Mouse (Mus musculus) erythroblast, embryonic 14.5 days (primary cell): ENCODE data around the gene Tcp10a. TPM values are rescaled to one million over a fixed set of nuclear protein-coding genes. Genes with fewer than 3 reads are reported as not detected.
"Not testable (repeated sequence)": the region's sequence is repeated elsewhere in the genome, so short reads cannot be mapped to it uniquely, and the experiment has no call there.

Experiments
- H3K27me3 ChIP-seq: 2 replicates; pipeline ENCODE4 v1.6.1; 2012; ENCODE audit warnings: inconsistent platforms; ENCODE audit not compliant: control insufficient read depth
- H3K36me3 ChIP-seq: 2 replicates; pipeline ENCODE4 v1.6.1; 2012; ENCODE audit warnings: mild to moderate bottlenecking, inconsistent platforms; ENCODE audit not compliant: control insufficient read depth
- H3K4me1 ChIP-seq: 2 replicates; pipeline ENCODE4 v1.6.1; 2012; ENCODE audit warnings: inconsistent platforms; ENCODE audit not compliant: control insufficient read depth
- H3K4me3 ChIP-seq: replicated peaks from 2 replicates; pipeline ENCODE3; 2012; ENCODE audit warnings: moderate library complexity, mild to moderate bottlenecking, inconsistent platforms
- H3K9me3 ChIP-seq: 2 replicates; pipeline ENCODE4 v1.6.1; 2012; ENCODE audit warnings: low read length, inconsistent platforms, mixed read lengths; ENCODE audit not compliant: control insufficient read depth
- polyA plus RNA-seq: library from polyadenylated mRNA; stranded (reverse); fragments of >175 nt; gene quantifications from 2 replicates; pipeline ENCODE4 v1.2.3, GENCODE M21; 2012

Tcp10a gene
- polyA plus RNA-seq, 1 experiment = not detected

- H3K36me3 ChIP-seq, H3K4me1 ChIP-seq, H3K9me3 ChIP-seq, H3K27me3 ChIP-seq, H3K4me3 ChIP-seq: not testable (repeated sequence)
Measured at GRCm38 (mm10) chr17:7337381-7337780, 12.9 kb downstream of the Tcp10a start.

- not testable (repeated sequence) for H3K4me3 ChIP-seq, H3K36me3 ChIP-seq, H3K9me3 ChIP-seq, H3K4me1 ChIP-seq, H3K27me3 ChIP-seq
Measured at GRCm38 (mm10) chr17:7348765-7349164, 24.3 kb downstream of the Tcp10a start.

- H3K9me3 ChIP-seq, H3K36me3 ChIP-seq, H3K4me3 ChIP-seq: not testable (repeated sequence)
Measured at GRCm38 (mm10) chr17:7352596-7352995, 28.1 kb downstream of the Tcp10a start, which contains the start of gene Ttll2. Gene Ttll2 (minus strand): TSS chr17:7352696.

GRCm38 (mm10) chr17:7359806-7360205 lies 35.4 kb downstream of the Tcp10a start:
- not testable (repeated sequence) for H3K4me3 ChIP-seq, H3K27me3 ChIP-seq, H3K36me3 ChIP-seq, H3K4me1 ChIP-seq, H3K9me3 ChIP-seq

More at GRCm38 (mm10) chr17:7352596-7352995, 28.1 kb downstream of the Tcp10a start, which contains the start of gene Ttll2:
- H3K27me3 ChIP-seq, H3K4me1 ChIP-seq: not testable (repeated sequence)

GRCm38 (mm10) chr17:7360749-7361465 lies 36.5 kb downstream of the Tcp10a start:
- H3K9me3 ChIP-seq, H3K27me3 ChIP-seq, H3K36me3 ChIP-seq, H3K4me3 ChIP-seq, H3K4me1 ChIP-seq: not testable (repeated sequence)

GRCm38 (mm10) chr17:7365615-7366014 lies 41.2 kb downstream of the Tcp10a start:
- H3K9me3 ChIP-seq, H3K36me3 ChIP-seq, H3K4me1 ChIP-seq, H3K4me3 ChIP-seq, H3K27me3 ChIP-seq: not testable (repeated sequence)

GRCm38 (mm10) chr17:7366265-7366664 lies 41.8 kb downstream of the Tcp10a start:
- not testable (repeated sequence) for H3K4me1 ChIP-seq, H3K9me3 ChIP-seq, H3K36me3 ChIP-seq, H3K4me3 ChIP-seq, H3K27me3 ChIP-seq

- H3K4me1 ChIP-seq, H3K27me3 ChIP-seq, H3K4me3 ChIP-seq, H3K36me3 ChIP-seq, H3K9me3 ChIP-seq: not testable (repeated sequence)
Measured at GRCm38 (mm10) chr17:7366676-7367374, 42.4 kb downstream of the Tcp10a start.

GRCm38 (mm10) chr17:7369401-7369800 lies 45.0 kb downstream of the Tcp10a start:
- H3K9me3 ChIP-seq, H3K27me3 ChIP-seq, H3K4me3 ChIP-seq, H3K36me3 ChIP-seq, H3K4me1 ChIP-seq: not testable (repeated sequence)

- not testable (repeated sequence) for H3K9me3 ChIP-seq, H3K4me3 ChIP-seq, H3K36me3 ChIP-seq, H3K27me3 ChIP-seq, H3K4me1 ChIP-seq
Measured at GRCm38 (mm10) chr17:7371879-7372278, 47.4 kb downstream of the Tcp10a start, which contains the start of gene Gm49630. Gene Gm49630 (minus strand): TSS chr17:7371979.

- not testable (repeated sequence) for H3K4me3 ChIP-seq, H3K4me1 ChIP-seq, H3K27me3 ChIP-seq, H3K36me3 ChIP-seq, H3K9me3 ChIP-seq
Measured at GRCm38 (mm10) chr17:7376951-7377700, 52.7 kb downstream of the Tcp10a start.

GRCm38 (mm10) chr17:7377907-7378306 lies 53.5 kb downstream of the Tcp10a start:
- H3K9me3 ChIP-seq, H3K4me3 ChIP-seq, H3K36me3 ChIP-seq, H3K27me3 ChIP-seq, H3K4me1 ChIP-seq: not testable (repeated sequence)

- H3K9me3 ChIP-seq, H3K36me3 ChIP-seq, H3K4me1 ChIP-seq, H3K27me3 ChIP-seq, H3K4me3 ChIP-seq: not testable (repeated sequence)
Measured at GRCm38 (mm10) chr17:7382711-7383110, 58.3 kb downstream of the Tcp10a start.
